In the genomic region with DNA sequence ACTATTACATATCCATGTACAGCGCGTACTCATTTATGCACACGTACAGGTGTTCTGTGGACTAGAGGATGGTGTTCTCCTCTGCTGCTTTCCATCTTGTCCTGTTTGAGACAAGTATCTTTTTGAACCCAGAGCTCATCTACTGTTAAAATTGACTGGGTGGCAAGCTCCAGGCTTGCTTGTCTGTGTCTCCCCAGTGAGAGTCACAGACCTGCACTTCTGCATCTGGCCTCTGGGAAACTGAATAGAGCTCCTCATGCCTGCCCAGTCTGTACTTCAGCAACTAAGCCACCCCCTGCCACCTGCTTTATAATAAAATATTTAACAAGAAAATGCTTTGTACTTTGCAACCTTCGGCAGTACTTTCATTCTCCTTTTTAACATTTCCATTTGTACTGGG, we compare ENCODE assay signal across 17 mouse cellular contexts. TPM values are rescaled to one million over a fixed set of nuclear protein-coding genes. Genes with fewer than 3 reads are reported as not detected.
DNase-seq lines count a peak whose midpoint lies in the region; ATAC-seq and TF ChIP-seq lines count a peak whose summit lies in the region.
"Had no signal": no experiment of that assay in that cellular context is flagged by ENCODE, and none has a peak within 500 bp of the region (broad histone marks: within the 10 kb centered on the region; RNA-seq: fewer than 3 reads in every experiment).

No protein-coding gene starts in this region.

- H3K4me3 ChIP-seq in kidney, adult 2 months (ENCODE audit: insufficient read depth, low read depth, low read length): no peak overlapping the region
- H3K4me3 ChIP-seq in MEL (ENCODE audit: control insufficient read depth in 1 of 2, insufficient read depth in 1 of 2, low read depth in 2 of 2, low read length in 2 of 2): no peak overlapping the region
- H3K4me3 ChIP-seq in midbrain, embryonic 13.5 days (replicated peaks): no peak overlapping the region
- H3K4me3 ChIP-seq: embryonic facial prominence, embryonic 13.5 days; forebrain, embryonic 15.5 days; kidney, embryonic 15.5 days; liver, embryonic 15.5 days; neural tube, embryonic 13.5 days had no signal

- no peak overlapping the region for H3K4me2 ChIP-seq in midbrain, embryonic 13.5 days (replicated peaks)
- H3K4me2 ChIP-seq: embryonic facial prominence, embryonic 13.5 days; forebrain, embryonic 15.5 days; kidney, embryonic 15.5 days; liver, embryonic 15.5 days; neural tube, embryonic 13.5 days had no signal

- TF ChIP-seq RAD21 in MEL (IDR thresholded peaks at IDR 0.05; ENCODE audit: low read depth, low read length): no peak

- peak; percentile 66 for ATAC-seq in granulocyte monocyte progenitor cell, adult 5-6 weeks (replicated peaks; ENCODE audit: poor library complexity, severe bottlenecking)
- ATAC-seq in midbrain, embryonic 13.5 days: no peak
- ATAC-seq: forebrain, embryonic 15.5 days had no signal

- no peak for DNase-seq in kidney, adult 2 months
- no peak for DNase-seq in kidney, adult 11 months
- DNase-seq in 416B (ENCODE audit: low read depth) (peak; percentile 34), MEL (ENCODE audit: low read depth, low spot score) (peak; percentile 65)
- no peak for DNase-seq in adrenal gland, adult 18-20 months (ENCODE audit: low spot score in 2 of 2)
- DNase-seq in cerebellum, postnatal 25 days: no peak
- DNase-seq: adrenal gland, postnatal 36 days; cerebellum, adult 2 months; heart, adult 11 months; heart, postnatal 36 days had no signal

- no peaks in the 10 kb centered on the region for H3K9me3 ChIP-seq in MEL (replicated peaks; ENCODE audit: insufficient read depth, low read length)
- no peaks in the 10 kb centered on the region for H3K9me3 ChIP-seq in midbrain, embryonic 13.5 days
- H3K9me3 ChIP-seq: embryonic facial prominence, embryonic 13.5 days; forebrain, embryonic 15.5 days; kidney, embryonic 15.5 days; liver, embryonic 15.5 days; neural tube, embryonic 13.5 days had no signal

- no peak overlapping the region for H3K9ac ChIP-seq in MEL (ENCODE audit: control insufficient read depth, low read depth, low read length, poor library complexity, severe bottlenecking)
- no peak overlapping the region for H3K9ac ChIP-seq in midbrain, embryonic 13.5 days (replicated peaks)
- H3K9ac ChIP-seq: embryonic facial prominence, embryonic 13.5 days; forebrain, embryonic 15.5 days; kidney, embryonic 15.5 days; liver, embryonic 15.5 days; neural tube, embryonic 13.5 days had no signal

- H3K36me3 ChIP-seq in kidney, adult 2 months (ENCODE audit: control insufficient read depth, insufficient read depth, low read length): no peaks in the 10 kb centered on the region
- H3K36me3 ChIP-seq in MEL (ENCODE audit: control insufficient read depth in 1 of 2, insufficient read depth in 2 of 2, low read length in 2 of 2): peaks cover 10 to 21% of the 10 kb centered on the region in 2 experiments
- 0 out of 2 replicates have a peak, but pooled peaks cover 2% of the 10 kb centered on the region for H3K36me3 ChIP-seq in midbrain, embryonic 13.5 days
- H3K36me3 ChIP-seq: embryonic facial prominence, embryonic 13.5 days; forebrain, embryonic 15.5 days; neural tube, embryonic 13.5 days had no signal

- no peak for TF ChIP-seq POLR2A in kidney, adult 2 months (IDR thresholded peaks at IDR 0.05; ENCODE audit: low read depth, low read length)
- no peak for TF ChIP-seq POLR2A in MEL (IDR thresholded peaks at IDR 0.05; ENCODE audit: control insufficient read depth in 1 of 2, insufficient read depth in 1 of 2, low read depth in 1 of 2, low read length in 2 of 2, poor library complexity in 1 of 2)

- no peak for TF ChIP-seq EP300 in MEL (IDR thresholded peaks at IDR 0.05; ENCODE audit: low read depth in 1 of 2, low read length in 2 of 2)

- peaks cover 63% of the 10 kb centered on the region for H3K79me2 ChIP-seq in MEL (ENCODE audit: control insufficient read depth, insufficient read depth, low read length, poor library complexity)

- 0 out of 2 replicates have a peak, but pooled peaks have one; percentile 12 for TF ChIP-seq CTCF in kidney, adult 2 months (conservative IDR thresholded peaks at IDR 0.05; ENCODE audit: insufficient read depth, insufficient read length, low read depth, low read length)
- TF ChIP-seq CTCF in MEL (IDR thresholded peaks at IDR 0.05 in 2 of 3, conservative IDR thresholded peaks at IDR 0.05 in 1 of 3; ENCODE audit: control insufficient read depth in 1 of 3, insufficient read depth in 1 of 3, low read depth in 2 of 3, low read length in 3 of 3, poor library complexity in 1 of 3, severe bottlenecking in 1 of 3): peak in 2 of 3 experiments; percentile 7 to 28; a peak in 2 of 6 replicates

- H3K27me3 ChIP-seq in kidney, adult 2 months (replicated peaks; ENCODE audit: control insufficient read depth, insufficient read depth, low read length): no peaks in the 10 kb centered on the region
- H3K27me3 ChIP-seq in MEL (ENCODE audit: control insufficient read depth in 1 of 2, insufficient read depth in 2 of 2, low read length in 2 of 2): no peaks in the 10 kb centered on the region
- no peaks in the 10 kb centered on the region for H3K27me3 ChIP-seq in midbrain, embryonic 13.5 days
- H3K27me3 ChIP-seq: embryonic facial prominence, embryonic 13.5 days; forebrain, embryonic 15.5 days; kidney, embryonic 15.5 days; liver, embryonic 15.5 days; neural tube, embryonic 13.5 days had no signal

- H3K4me1 ChIP-seq in kidney, adult 2 months (ENCODE audit: control insufficient read depth, insufficient read depth, low read length): no peaks in the 10 kb centered on the region
- peaks cover 0 to 6% of the 10 kb centered on the region in 2 experiments; a peak in 2 of 4 replicates for H3K4me1 ChIP-seq in MEL (ENCODE audit: control insufficient read depth in 1 of 2, insufficient read depth in 2 of 2, low read length in 2 of 2)
- no peaks in the 10 kb centered on the region for H3K4me1 ChIP-seq in midbrain, embryonic 13.5 days (replicated peaks)

- H3K27ac ChIP-seq in kidney, adult 2 months (ENCODE audit: insufficient read depth, low read depth, low read length): no peak overlapping the region
- no peak overlapping the region for H3K27ac ChIP-seq in MEL (ENCODE audit: control insufficient read depth, low read depth, low read length)
- no peak overlapping the region for H3K27ac ChIP-seq in midbrain, embryonic 13.5 days
- H3K27ac ChIP-seq: embryonic facial prominence, embryonic 13.5 days; forebrain, embryonic 15.5 days; kidney, embryonic 15.5 days; liver, embryonic 15.5 days; neural tube, embryonic 13.5 days had no signal

- 93% methylated on average over 4 of the region's 4 CpGs for WGBS in kidney, adult 2 months
- 94% methylated on average over 4 of the region's 4 CpGs for WGBS in midbrain, embryonic 13.5 days

TF ChIP-seq in MEL, 35 proteins besides CTCF, POLR2A, EP300 and RAD21:
- TF ChIP-seq ZNF384 (IDR thresholded peaks at IDR 0.05; ENCODE audit: low read depth, low read length) (no peak), GABPA (IDR thresholded peaks at IDR 0.05; ENCODE audit: low read depth, low read length) (no peak), JUND (IDR thresholded peaks at IDR 0.05; ENCODE audit: low read depth, low read length) (no peak), USF1 (IDR thresholded peaks at IDR 0.05; ENCODE audit: low read depth, low read length) (no peak), SMC3 (IDR thresholded peaks at IDR 0.05; ENCODE audit: low read depth, low read length) (no peak), CHD1 (IDR thresholded peaks at IDR 0.05; ENCODE audit: low read depth, low read length) (no peak), MYC (IDR thresholded peaks at IDR 0.05; ENCODE audit: low read depth, low read length) (no peak), KAT2A (conservative IDR thresholded peaks at IDR 0.05; ENCODE audit: low read depth, low read length) (no peak), TBP (IDR thresholded peaks at IDR 0.05; ENCODE audit: low read depth, low read length) (no peak), POLR2AphosphoS2 (IDR thresholded peaks at IDR 0.05; ENCODE audit: low read length) (no peak), UBTF (IDR thresholded peaks at IDR 0.05; ENCODE audit: borderline replicate concordance, insufficient read depth, low read depth, low read length) (no peak)
TF ChIP-seq in MEL: peak in this region for 0.

RNA-seq across cellular contexts. Expression of a gene that starts 6.9 kb away (rescaled TPM):
- 2.8 and 3.4 TPM in 2 replicates for polyA plus RNA-seq in kidney, adult 2 months (2012; rRNA removed)
- 45.6 and 46.5 TPM in 2 replicates for total RNA-seq in MEL (2012; rRNA removed)
- polyA plus RNA-seq in MEL (2012; ENCODE audit: insufficient read depth in 1 of 2, insufficient read length in 2 of 2, low read depth in 1 of 2, low replicate concordance in 2 of 2, missing spikeins in 1 of 2): 10 to 100 TPM in 1 of 2 experiments, not detected in 1; 32.3 TPM
- total RNA-seq in granulocyte monocyte progenitor cell, adult 5-6 weeks (2014; fragmentation: Nextera tagmentation): 23.6 and 30.4 TPM in 2 replicates
- total RNA-seq in granulocyte monocyte progenitor cell, adult 5-6 weeks (2017): 39.3 and 41.7 TPM in 2 replicates
- 16.5 and 17.9 TPM in 2 replicates for polyA plus RNA-seq in midbrain, embryonic 13.5 days (2015; fragmentation: Nextera tagmentation; extraction: Ambion mirVana)
- 10 to 100 TPM; 22.5 to 32.7 TPM for total RNA-seq in adrenal gland, adult 18-20 months (2021)

Comparison
In these comparisons a context has a peak if more than half of its experiments do, and no peak if none do; other contexts are left out.
1. DNase-seq: peak in 416B (single experiment) and MEL (single experiment); none in kidney, adult 2 months (single experiment), kidney, adult 11 months (single experiment), adrenal gland, adult 18-20 months (0 of 2) and cerebellum, postnatal 25 days (0 of 2).